Mouse (Mus musculus): ENCODE measurements around the gene Nfat5. TPM values are rescaled to one million over a fixed set of nuclear protein-coding genes. Genes with fewer than 3 reads are reported as not detected.

Nfat5 gene
- 13.9 TPM for polyA plus RNA-seq (2017; shearing (Covaris generic))

GRCm38 (mm10) chr8:107292928-107293601 is at the start of gene Nfat5:
Nfat5 (plus strand) TSS chr8:107293470.

GRCm38 (mm10) chr8:107403038-107403781 is 109.9 kb downstream of the Nfat5 start, which contains the start of gene Nqo1:
Nqo1 (minus strand) TSS chr8:107403206.

GRCm38 (mm10) chr8:107424597-107425229 is 131.4 kb downstream of the Nfat5 start, which contains the start of gene Nob1:
Nob1 (minus strand) TSS chr8:107425051.

Other genes starting within 250 kb of the Nfat5 start
- 1.9 TPM for gene Pdf, start 244.9 kb upstream of the Nfat5 start, polyA plus RNA-seq (2017; shearing (Covaris generic))
- 14.6 TPM for gene Cog8, start 236.8 kb upstream of the Nfat5 start, polyA plus RNA-seq (2017; shearing (Covaris generic))
- 119 TPM for gene Nip7, start 236.6 kb upstream of the Nfat5 start, polyA plus RNA-seq (2017; shearing (Covaris generic))
- gene Tmed6, start 227.8 kb upstream of the Nfat5 start, polyA plus RNA-seq (2017; shearing (Covaris generic)), result not detected
- gene Terf2, start 196.9 kb upstream of the Nfat5 start, polyA plus RNA-seq (2017; shearing (Covaris generic)), result 7.6 TPM
- 89.8 TPM for gene Cyb5b, start 142.8 kb upstream of the Nfat5 start, polyA plus RNA-seq (2017; shearing (Covaris generic))
- 1.3 TPM for gene Nqo1, start 109.7 kb downstream of the Nfat5 start, polyA plus RNA-seq (2017; shearing (Covaris generic))
- gene Nob1, start 131.6 kb downstream of the Nfat5 start, polyA plus RNA-seq (2017; shearing (Covaris generic)), result 91.4 TPM
- gene Wwp2, start 142.9 kb downstream of the Nfat5 start, polyA plus RNA-seq (2017; shearing (Covaris generic)), result 131 TPM